Mouse (Mus musculus): ENCODE data around the gene Phf21a.
A peak's percentile ranks its signal among the peaks of the same experiment; 100 is the strongest.

The Phf21a gene

DNA sequence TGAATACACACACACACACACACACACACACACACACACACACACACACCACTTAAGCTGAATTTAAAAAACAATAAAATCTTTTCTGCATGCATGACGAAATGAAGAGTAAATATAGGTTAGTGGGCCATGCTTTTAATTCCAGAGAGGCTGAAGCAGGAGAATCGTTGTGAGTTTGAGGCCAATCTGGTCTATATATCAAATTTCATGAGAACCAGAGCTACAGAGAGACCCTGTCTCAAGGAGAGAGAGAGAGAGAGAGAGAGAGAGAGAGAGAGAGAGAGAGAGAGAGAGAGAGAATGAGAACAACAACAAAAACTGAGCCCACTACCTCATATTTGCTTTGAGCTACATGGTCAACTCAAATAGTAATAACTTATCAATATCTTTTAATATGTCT lies at the start of gene Phf21a:
Gene Phf21a (plus strand): TSS at position 301 of the 400 bp plus-strand sequence.
- no peak for DNase-seq (ENCODE audit: extremely low read depth, insufficient read length, low spot score)

DNA sequence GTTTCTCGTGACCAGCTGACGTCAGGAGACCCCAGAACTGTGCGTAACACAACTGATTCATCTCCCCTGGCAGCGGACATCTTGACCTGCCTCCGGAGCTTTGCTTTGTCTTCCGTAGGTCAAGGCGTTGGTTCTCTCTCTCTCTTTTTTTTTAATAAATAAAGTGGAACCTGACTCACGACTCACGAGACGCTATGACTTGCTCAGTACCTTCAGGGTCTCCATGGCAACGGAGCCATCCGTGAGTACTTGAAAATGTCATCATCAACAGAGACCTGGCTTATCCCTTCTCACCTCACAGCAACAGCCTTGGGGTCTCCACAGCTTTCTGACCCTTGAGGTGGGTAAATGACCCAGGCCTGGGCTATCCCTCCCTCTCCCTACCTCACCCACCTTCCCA lies 49.6 kb upstream of the Phf21a start:
- no peak for DNase-seq (ENCODE audit: extremely low read depth, insufficient read length, low spot score)

DNA sequence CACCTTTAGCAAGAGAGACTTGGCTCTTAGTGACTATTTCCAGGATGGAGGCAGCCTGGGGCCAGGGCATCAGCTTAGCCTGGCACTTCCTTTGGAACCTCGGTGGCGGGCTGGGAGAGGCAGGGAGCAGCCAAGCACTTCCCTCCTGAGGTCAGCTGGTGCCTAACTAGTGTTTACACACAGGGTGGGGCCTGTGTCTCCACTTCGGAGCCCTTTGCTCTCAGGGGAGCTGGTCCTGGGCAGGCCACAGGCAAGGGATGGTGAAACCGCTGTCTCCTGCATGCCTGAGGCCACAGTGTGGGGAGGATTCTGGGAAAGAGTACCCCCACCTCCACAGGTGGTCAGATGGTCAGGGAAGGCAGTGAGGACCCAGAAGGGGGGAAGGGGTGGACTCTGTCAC lies 45.3 kb upstream of the Phf21a start:
- peak; percentile 76 for DNase-seq (ENCODE audit: extremely low read depth, insufficient read length, low spot score)

DNA sequence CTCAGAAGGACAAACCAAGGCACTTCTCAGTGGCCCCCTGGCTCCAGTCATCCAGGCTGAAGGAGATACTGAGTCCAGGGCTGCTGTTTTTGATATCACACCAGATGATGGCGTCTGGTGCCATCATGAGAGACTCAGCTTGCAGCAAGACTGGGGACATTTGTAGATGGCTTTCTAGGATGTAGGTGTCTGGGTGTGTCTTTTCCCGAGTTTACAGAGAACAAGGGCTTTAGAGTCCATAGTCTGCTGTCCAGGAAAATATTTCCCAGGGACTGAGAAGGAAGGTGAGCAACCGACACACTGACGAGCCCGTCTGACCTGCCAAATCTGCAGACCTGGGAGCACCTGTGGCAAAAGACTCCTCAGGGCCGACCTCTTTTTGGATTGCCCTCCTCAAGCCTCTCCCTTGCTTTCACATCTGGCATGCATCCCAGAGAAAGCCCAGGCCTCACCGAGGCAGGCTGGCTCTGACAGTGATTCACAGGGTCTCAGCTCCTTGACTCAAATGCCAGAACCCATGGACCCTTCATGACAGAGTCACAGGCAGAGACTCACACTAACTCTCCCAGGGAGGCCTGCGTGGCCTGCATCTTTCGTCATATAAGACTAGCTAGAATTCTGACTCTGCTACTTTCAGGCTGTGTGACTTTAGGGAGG lies 44.8 kb upstream of the Phf21a start:
- peak; percentile 53 for DNase-seq (ENCODE audit: extremely low read depth, insufficient read length, low spot score)

GRCm38 (mm10) chr2:92052188-92052587 lies 40.7 kb upstream of the Phf21a start:
- peak; percentile 68 for DNase-seq (ENCODE audit: extremely low read depth, insufficient read length, low spot score)

DNA sequence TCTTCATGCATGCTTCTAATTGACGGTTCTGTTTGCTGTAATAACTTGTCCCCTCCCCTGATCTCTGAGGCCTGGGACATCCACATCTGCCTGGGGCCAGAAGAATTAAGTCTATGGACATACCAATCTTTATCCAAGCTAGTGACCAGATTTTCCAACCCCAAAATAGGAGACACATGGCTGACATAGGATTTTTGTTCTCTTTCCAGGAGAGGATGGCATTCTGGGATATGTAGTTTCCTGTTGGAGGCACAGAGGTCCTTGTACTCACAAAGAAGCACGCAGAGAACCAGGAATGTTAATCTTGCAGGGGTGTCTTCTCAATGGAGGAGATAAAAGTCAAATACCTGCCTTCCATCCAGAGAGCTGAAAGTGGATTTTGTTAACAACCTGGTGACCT lies 40.2 kb upstream of the Phf21a start:
- no peak for DNase-seq (ENCODE audit: extremely low read depth, insufficient read length, low spot score)

DNA sequence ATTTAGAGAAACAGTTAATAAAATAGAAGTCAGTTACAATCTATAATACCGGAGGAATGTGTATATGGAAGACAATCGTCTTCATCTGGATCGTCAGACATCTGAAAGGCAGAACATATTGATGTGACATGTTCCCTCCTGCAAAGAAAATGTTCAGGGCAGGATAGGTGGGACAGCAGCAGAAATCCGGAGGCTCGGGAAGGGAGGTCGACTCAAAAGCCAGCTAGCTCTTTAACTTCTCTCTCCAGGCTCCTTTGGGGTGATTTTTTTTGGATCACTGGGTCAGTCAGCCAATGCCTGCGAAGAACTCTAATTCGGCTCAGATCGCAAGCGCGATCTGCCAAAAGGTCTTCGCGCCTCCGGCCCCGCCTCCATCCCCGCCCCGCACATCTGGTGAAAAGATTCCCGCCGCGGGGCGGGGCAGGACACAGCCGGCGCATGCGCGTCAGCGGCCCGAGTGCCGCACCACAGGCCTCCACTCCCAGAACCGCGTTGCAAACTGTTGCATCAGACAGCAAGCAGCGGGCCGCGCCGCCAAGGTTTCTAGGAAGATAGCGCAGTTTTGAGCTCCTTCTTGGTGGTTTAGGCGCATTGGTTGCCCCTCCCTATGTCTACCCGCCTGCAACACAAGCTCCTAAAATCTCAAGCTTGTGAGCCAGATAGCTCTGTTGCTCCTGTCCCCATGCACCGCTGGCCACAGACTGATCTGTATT lies 37.7 kb upstream of the Phf21a start:
- DNase-seq (ENCODE audit: extremely low read depth, insufficient read length, low spot score): no peak

DNA sequence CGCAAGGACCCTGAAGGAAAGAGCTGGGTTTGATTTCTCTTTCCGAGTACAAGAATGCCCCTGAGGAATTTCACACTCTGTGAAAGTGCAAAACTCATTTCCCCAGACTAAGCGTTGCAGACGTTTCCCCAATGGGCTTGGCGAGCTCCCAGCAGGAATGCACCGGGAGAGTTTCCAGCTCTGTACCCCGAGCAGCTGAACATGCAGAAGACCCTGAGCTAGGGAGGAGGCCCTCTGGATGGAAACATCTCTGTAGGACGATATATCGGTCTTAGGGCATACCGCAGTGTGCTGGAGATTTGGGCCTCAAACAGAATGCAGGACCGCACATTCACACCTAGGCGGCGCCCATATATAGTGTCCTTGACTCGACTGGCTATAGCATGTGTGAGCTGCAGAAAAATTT lies 37.1 kb upstream of the Phf21a start:
- no peak for DNase-seq (ENCODE audit: extremely low read depth, insufficient read length, low spot score)

- DNase-seq (ENCODE audit: extremely low read depth, insufficient read length, low spot score): no peak
Observed at GRCm38 (mm10) chr2:92056760-92057159, 36.2 kb upstream of the Phf21a start.

- DNase-seq (ENCODE audit: extremely low read depth, insufficient read length, low spot score): peak; percentile 81
Observed at GRCm38 (mm10) chr2:92058469-92058868, 34.4 kb upstream of the Phf21a start.

GRCm38 (mm10) chr2:92058936-92059335 lies 34.0 kb upstream of the Phf21a start:
- DNase-seq (ENCODE audit: extremely low read depth, insufficient read length, low spot score): no peak

GRCm38 (mm10) chr2:92059481-92060220 lies 33.3 kb upstream of the Phf21a start:
- DNase-seq (ENCODE audit: extremely low read depth, insufficient read length, low spot score): peak; percentile 59

DNA sequence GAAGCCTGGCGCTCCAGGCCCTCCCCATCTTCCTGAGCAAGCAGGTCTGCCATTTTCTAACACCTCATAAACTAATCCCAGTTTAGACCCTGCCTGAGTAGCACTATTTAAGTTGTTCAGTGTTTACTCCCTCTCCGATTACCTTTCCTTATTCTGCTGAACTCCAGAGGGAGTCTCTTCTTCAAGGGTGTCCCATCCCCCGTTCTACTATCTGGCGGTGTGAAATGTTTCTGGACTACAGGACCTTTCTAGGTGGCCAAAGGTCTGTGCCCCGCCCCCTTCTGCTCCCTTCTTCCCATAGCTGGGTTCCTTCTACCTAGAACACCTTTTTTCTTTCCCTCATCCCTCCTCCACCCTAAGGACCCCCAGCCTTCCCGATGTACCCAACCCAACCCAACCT lies 32.6 kb upstream of the Phf21a start:
- no peak for DNase-seq (ENCODE audit: extremely low read depth, insufficient read length, low spot score)

DNA sequence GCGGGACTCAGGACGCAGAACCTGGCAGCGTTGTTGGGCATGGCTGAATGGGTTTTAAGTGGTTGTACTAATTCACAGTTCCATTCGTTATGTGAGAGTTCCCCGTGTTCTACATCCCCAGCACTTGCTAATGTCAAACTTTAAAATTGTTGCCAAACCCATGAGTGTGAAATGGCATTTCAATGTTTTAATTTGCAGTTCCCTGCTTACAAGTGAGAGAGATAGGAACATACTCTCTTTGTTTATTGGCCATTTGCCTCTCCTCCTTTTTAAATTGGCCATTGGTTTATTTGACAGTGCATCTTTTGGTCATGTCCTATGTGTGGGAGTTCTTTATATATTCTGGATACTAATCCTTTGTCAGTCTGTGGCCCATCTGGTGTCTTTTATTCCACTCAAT lies 31.6 kb upstream of the Phf21a start:
- no peak for DNase-seq (ENCODE audit: extremely low read depth, insufficient read length, low spot score)

- DNase-seq (ENCODE audit: extremely low read depth, insufficient read length, low spot score): no peak
Observed at GRCm38 (mm10) chr2:92063106-92063505, 29.8 kb upstream of the Phf21a start.

DNA sequence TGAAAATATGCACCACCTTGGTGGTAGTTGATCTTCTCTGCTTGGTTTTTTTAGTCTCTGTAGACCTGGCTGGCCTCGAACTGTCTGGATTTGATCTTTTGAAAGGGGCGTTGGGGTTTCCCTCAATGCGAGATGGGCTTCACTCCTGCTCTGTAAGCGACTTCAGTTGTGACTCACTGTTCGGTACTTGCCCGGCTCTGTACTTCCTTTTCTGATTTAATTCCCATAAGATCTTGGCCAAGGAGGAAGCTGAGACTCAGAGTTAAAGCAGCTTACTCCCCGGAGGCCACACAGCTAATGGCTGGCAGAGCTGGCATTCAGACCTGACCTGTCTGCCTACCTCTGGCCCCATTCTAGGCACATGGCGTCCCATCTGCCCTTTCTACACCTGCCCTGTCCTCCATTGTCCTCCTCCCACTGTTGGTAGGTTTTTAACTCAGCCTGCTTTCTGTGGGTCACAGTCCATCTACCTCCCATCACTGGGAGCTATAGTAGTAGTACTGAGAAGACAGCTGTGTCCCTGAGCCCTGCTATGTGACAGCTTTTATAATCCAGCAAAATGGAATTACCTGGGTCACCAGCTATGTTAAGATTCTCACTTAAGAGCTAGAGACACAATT lies 27.5 kb upstream of the Phf21a start:
- DNase-seq (ENCODE audit: extremely low read depth, insufficient read length, low spot score): peak; percentile 43

GRCm38 (mm10) chr2:92065938-92066337 lies 27.0 kb upstream of the Phf21a start:
- DNase-seq (ENCODE audit: extremely low read depth, insufficient read length, low spot score): no peak

- peak; percentile 31 for DNase-seq (ENCODE audit: extremely low read depth, insufficient read length, low spot score)
Observed at GRCm38 (mm10) chr2:92066899-92067298, 26.0 kb upstream of the Phf21a start.

DNA sequence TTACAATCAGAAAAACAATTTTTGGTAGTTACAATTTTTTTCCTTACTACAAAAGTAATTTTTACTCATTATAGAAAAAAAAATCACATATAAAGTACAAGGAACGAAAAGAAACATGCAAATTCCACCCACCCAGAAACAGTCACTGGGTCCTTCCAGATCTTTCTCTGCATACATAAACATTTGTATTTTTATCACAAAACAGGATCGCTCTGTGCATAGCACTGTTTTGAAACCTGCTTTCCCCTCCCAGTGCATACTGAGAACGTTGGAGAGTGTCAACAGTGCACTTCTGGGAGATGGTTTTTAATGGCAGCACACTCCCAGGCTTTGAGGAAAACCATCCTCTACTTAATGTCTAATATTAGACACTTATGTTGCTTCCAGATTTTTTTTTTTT lies 25.3 kb upstream of the Phf21a start:
- no peak for DNase-seq (ENCODE audit: extremely low read depth, insufficient read length, low spot score)

DNA sequence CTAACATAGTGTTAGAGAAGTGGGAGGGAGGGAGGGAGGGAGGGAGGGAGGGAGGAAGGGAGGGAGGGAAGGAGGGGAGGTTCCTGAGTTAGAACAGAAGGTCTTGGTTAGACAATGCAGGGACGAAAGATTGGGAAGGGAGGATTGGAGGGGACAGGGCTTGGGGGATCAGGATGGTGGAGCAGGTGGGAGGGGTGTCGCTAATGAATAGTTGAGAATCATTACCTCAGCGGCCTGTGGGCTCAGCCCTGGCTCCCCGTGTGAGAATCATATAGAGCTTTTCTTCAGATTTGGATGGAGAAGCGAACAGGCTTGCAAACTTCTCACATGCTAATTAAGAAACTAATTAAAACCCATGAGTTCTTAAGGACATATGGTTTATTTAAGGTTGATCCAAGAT lies 23.3 kb upstream of the Phf21a start:
- no peak for DNase-seq (ENCODE audit: extremely low read depth, insufficient read length, low spot score)

GRCm38 (mm10) chr2:92071143-92071542 lies 21.8 kb upstream of the Phf21a start:
- DNase-seq (ENCODE audit: extremely low read depth, insufficient read length, low spot score): no peak

All from 3134 (cell line).